Mouse (Mus musculus) Patski (cell line): Measurements from ENCODE around the gene Tifab. TPM values are rescaled to one million over a fixed set of nuclear protein-coding genes. Genes with fewer than 3 reads are reported as not detected.

Source experiments
- ATAC-seq: fragments of 100-300 bp; one replicate; pipeline ENCODE4 v1.8.0; 2021
- CTCF ChIA-PET: fragments of 350-600 bp; sonication (Branson Sonifier 250); formaldehyde crosslinking; loops from one replicate; lab custom pipeline; 2022; ENCODE audit warnings: inconsistent platforms; lab: Charles Lee
- POLR2A ChIA-PET: fragments of 350-600 bp; sonication (Branson Sonifier 250); formaldehyde crosslinking; loops from one replicate; lab custom pipeline; 2022; ENCODE audit warnings: antibody characterized with exemption, inconsistent platforms; lab: Charles Lee
- DNase-seq: peaks from one replicate; pipeline ENCODE4 v3.0.0-alpha.2; 2011; ENCODE audit warnings: low read depth, low spot score
- H3K27me3 ChIP-seq: fragments of 371-371 bp; one replicate; pipeline ENCODE4 v1.5.1; 2021
- CTCF ChIP-seq: fragments of 100-300 bp; IDR thresholded peaks from one replicate; pipeline ENCODE4 v1.5.1; 2021
- in situ Hi-C: fragments of 300-500 bp; cut with MboI; formaldehyde crosslinking; loops from 3 replicates; pipeline ENCODE4 v1.11.1; 2018; ENCODE audit warnings: low pct_unique_long_range_greater_than_20kb, mixed read lengths
- polyA plus RNA-seq: library from polyadenylated mRNA; unstranded; gene quantifications from one replicate; pipeline ENCODE4 v1.2.3, GENCODE M21; 2021

Gene Tifab
- polyA plus RNA-seq = not detected

DNA sequence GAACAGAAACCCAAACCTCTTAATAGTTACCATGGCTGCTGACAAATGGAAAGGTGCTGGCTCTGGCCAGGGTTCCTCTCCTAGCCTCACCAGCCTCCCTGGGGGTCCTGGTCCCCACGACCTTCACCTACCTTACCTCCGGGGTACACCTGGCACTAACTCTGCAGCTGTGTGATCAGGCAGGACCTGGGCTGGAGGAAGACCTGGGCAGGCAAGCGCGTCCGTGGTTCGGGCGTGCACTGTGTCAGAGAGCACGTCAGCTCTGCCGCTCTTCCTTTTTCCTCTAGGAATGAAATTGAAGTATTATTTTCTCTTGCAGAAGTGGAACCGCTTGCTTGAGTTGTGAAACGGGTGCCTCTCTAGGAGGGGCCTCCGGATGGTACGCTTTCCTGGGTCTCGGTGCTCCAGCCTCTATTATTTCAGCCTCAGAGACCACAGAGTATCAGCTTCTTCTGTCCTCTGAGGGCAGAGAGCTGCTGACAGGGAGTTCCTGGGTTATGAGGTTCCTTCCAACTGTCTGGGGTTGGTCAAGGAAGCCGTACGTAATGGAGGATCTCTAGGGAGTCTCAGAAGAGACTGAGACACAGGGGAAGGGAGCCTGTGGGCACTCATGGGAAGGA, at the start of gene Tifab:
Gene Tifab, minus strand, starts transcription at position 470 of the 620 bp plus-strand sequence.
- no peak for TF ChIP-seq CTCF
- in situ Hi-C loops = no loop called here
- ChIA-PET POLR2A (no interaction called here), CTCF (no interaction called here)
- H3K27me3 ChIP-seq = peaks cover 12% of the 10 kb centered on the region
- no peak for DNase-seq
- ATAC-seq = no peak

DNA sequence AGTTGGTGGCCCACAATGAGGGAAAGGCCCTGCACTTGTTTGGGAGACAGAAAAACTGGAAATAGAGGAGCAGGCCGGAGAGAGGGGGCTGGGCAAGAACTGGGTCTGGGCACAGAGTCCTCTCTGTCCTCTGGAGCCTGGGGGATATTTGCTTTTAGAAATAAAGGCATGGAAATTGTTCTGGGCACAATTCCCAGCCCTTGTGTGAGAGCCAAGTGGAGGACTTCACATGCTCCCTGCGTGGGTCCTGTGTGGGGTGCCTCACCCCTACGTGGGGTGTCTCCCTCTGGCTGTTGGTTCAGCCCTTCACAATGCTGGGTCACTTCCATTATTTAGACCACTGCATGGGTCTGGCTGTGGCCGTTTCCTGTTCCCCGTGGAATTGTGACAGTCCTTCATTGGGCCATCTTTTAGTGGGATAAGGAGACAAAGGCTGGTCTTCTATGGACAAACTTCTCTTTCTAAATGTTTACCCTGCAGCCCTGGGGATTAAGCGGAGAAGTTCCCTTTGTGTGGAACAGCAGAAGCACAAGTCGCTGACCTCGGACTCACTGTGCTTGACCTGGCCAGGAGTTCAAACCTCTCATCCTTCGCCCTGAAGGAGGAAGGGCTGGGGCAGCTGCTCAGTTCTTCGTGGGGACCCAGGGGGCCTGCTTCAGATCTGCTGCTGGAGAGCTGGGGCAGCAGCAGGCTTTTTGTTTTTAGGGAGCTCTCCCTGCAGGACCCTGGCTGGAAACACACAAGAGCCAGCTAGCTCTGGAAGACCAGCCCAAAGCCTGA, 47.7 kb upstream of the Tifab start:
- no peak for ATAC-seq
- no peak for TF ChIP-seq CTCF
- in situ Hi-C loops = no loop called here
- peaks cover 23% of the 10 kb centered on the region for H3K27me3 ChIP-seq
- POLR2A ChIA-PET = no interaction called here
- CTCF ChIA-PET = interaction anchor here (2.4 kb wide), 1 partner anchor 29 kb away, joined by 8 read pairs; no protein-coding TSS in a partner anchor
- DNase-seq = no peak

DNA sequence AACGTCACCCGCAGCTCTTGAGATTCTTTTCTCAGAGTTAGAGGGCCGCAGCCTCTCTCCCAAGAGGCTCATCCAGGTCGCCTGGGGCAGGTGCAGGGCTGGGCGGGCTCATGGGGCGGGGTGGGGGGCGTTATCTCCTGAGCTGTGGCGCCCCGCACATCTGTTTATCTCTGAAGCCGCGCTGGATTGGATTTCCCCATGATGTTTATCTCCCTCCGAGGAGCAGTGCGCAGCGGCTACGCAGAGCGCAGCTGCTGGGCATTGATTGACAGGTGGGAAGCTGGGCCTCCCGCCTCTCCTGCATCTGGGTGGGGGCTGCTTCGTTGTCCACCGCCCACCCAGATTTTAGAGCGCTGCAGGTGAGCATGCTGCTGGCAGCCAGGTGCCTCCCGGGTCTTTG, 44.9 kb upstream of the Tifab start:
- in situ Hi-C loops = no loop called here
- CTCF ChIA-PET = no interaction called here
- POLR2A ChIA-PET = no interaction called here
- no peak for TF ChIP-seq CTCF
- ATAC-seq (no peak), DNase-seq (no peak)
- H3K27me3 ChIP-seq = peaks cover 24% of the 10 kb centered on the region

DNA sequence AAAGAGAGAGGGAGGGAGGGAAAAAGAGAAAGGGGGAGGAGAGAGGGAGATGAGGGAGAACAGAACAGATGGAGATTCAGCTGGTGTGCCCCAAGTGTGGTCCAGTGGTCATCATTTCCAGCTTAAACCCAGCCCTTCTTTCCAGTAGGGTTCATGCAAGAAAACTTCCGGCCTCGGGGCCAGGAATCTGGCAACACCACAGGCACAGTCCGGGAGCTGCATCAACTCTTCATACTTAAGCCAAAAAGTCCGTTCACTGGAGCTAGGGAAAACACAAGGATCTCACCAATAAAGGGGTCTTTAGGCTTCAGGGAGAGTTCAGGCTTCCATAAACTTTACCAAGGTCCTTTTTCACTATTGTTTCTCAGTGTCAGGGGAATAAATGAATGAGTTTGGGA, 44.2 kb upstream of the Tifab start:
- ATAC-seq (no peak), DNase-seq (no peak)
- in situ Hi-C loops = no loop called here
- H3K27me3 ChIP-seq = peaks cover 21% of the 10 kb centered on the region
- ChIA-PET CTCF (interaction anchor here (0.9 to 1.5 kb wide), 2 partner anchors 12 to 25 kb away, joined by 3 to 4 read pairs; no protein-coding TSS in a partner anchor), POLR2A (no interaction called here)
- no peak for TF ChIP-seq CTCF

DNA sequence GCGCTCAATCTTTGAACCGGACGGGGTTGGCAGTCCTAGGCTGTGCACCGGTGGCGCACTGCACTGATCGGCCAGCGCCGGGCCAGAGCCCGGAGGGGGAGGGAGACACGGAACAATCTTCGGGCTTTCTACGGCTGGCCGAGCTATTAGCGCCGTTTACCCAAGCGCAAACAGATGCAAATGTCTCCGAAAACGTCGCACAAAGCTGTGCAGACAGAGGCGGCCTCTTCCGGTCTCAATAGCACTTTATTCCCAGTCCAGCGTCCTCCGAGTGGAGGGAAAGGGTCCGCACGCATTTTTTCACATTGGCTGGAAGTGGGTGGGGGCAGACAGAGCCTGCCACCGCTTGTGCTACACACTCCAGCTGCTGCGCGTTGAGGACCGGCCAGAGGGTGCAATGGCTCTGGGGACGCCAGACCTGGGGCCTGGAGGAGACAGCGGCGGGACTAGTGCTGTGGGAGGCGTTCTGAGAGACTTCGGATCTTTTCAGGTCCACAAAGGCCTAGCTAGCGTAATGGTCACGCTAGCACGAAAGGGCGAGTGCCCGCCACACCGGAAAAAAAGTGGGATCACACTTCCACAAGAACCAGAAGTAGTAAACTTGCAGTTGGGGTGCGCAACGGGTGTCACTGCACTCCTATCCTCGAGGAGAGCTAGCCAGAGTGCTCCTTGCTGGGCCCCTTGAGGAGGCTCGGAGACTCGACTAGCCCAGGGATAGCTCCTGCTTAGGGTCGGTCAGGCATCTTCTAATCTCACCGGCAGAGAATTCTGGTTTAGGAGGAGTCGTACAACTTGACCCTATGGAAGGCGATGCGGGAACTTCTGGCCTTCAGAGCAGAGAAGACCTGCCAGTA, 43.5 kb upstream of the Tifab start:
- peaks cover 21% of the 10 kb centered on the region for H3K27me3 ChIP-seq
- POLR2A ChIA-PET = no interaction called here
- in situ Hi-C loops = no loop called here
- ATAC-seq = no peak
- CTCF ChIA-PET = interaction anchor here (0.9 to 1.5 kb wide), 2 partner anchors 11 to 24 kb away, joined by 3 to 4 read pairs; no protein-coding TSS in a partner anchor
- no peak for DNase-seq
- no peak for TF ChIP-seq CTCF

DNA sequence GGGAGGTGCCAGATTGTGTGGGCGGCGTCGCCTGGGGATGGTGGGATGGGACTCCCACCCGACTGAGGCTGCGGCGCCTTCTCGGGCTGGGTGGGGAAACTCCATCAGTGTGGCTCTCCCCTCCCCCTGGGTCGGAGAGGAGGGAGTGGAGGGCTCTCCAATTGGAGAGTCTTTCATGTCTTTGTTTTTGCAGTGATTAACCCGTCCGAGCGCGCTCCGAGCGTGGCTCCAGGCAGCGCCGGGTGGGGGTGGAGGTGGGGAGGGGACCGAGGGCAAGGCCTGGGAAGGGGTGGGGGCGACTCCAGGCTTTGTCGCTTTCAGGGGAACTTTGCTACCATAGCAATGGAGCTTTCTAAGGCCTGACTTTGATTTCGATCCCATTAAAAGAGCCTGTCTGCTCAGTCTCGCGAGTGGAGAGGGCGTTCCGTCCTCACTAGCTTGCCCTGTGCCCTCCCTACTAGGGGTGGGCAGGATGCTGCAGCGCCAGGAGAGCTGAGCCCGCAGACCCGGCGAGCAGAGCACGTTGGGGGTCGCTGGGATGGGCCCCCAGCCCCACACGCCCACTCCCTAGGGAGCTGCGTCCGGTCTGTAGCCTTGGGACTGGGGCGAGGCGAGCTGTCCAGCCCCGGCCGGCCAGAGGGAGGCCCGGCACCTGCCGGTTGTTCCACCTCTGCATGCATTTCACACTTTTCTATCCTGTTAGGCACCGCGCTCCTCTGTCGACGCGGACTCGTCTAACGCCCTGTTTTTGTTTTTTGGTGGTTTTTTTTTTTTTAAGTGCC, 42.6 kb upstream of the Tifab start:
- ChIA-PET CTCF (interaction anchor here (1.5 kb wide), 1 partner anchor 11 kb away, joined by 4 read pairs; no protein-coding TSS in a partner anchor), POLR2A (no interaction called here)
- TF ChIP-seq CTCF = no peak
- H3K27me3 ChIP-seq = peaks cover 24% of the 10 kb centered on the region
- ATAC-seq (no peak), DNase-seq (no peak)
- in situ Hi-C loops = no loop called here

DNA sequence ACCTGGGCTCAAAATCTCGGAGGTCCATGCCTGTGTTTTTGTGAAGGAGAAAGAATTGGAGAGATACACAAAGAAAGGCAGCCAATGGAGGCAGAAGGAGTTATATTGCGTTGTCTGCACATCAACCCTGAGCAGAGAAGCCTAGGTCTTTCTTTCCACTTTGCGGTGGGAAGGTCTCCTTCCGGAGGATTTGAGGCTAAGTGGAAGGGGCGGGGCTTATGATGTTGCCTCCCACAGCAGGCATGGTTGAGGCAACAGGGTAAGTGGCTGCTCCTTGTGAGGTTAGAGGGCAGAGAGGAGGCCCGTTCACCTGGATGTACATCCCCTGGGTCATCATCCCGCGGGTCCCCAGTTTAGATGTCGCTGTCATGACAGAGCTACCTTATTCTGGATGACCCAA, 40.6 kb upstream of the Tifab start:
- TF ChIP-seq CTCF = no peak
- CTCF ChIA-PET = no interaction called here
- DNase-seq (no peak), ATAC-seq (no peak)
- peaks cover 19% of the 10 kb centered on the region for H3K27me3 ChIP-seq
- POLR2A ChIA-PET = no interaction called here
- in situ Hi-C loops = no loop called here

DNA sequence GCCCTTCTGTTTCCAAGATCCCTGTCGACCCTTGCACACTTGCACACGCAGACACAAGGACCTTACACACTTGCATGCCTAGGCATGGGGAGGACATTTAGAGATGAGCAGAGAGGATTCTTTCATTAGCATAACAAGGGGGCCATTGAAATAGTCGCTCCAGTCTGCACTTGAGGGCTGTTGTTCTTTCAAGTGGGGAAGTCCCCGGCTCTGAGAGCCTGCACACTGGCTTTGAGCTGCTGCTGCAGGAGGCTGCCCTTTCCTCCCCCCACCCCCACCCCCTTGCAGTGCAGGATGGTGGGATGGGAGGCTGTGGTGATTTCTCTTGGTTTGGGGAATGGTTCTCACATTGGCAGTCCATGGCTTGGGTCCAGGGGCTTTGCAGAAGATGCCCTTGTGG, 37.4 kb upstream of the Tifab start:
- in situ Hi-C loops = no loop called here
- no peak for TF ChIP-seq CTCF
- CTCF ChIA-PET = no interaction called here
- POLR2A ChIA-PET = no interaction called here
- DNase-seq = no peak
- peaks cover 12% of the 10 kb centered on the region for H3K27me3 ChIP-seq
- ATAC-seq = no peak

DNA sequence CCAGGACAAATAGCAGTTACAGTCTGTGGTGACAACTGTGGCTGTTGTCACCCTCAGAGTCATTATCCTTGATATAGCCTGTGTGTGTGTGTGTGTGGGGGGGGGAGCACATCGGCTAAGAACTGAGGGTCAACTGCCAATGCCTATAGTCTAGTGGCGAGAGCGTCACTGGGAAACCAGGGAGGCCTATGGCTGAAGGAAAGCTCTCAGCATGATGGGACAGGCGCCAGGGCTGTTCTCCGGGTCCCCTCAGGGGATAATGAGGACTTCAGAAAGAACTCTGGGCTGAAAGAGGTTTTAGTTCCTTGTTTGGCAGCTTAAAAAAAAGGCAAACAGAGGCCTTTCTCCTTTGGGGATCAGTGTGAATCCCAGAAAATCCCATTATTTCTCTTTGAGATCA, 35.9 kb upstream of the Tifab start:
- ATAC-seq (no peak), DNase-seq (no peak)
- no peak for TF ChIP-seq CTCF
- in situ Hi-C loops = no loop called here
- CTCF ChIA-PET = interaction anchor here (1.1 to 1.4 kb wide), 2 partner anchors 15 to 17 kb away, joined by 3 to 4 read pairs; no protein-coding TSS in a partner anchor
- peaks cover 12% of the 10 kb centered on the region for H3K27me3 ChIP-seq
- POLR2A ChIA-PET = no interaction called here

DNA sequence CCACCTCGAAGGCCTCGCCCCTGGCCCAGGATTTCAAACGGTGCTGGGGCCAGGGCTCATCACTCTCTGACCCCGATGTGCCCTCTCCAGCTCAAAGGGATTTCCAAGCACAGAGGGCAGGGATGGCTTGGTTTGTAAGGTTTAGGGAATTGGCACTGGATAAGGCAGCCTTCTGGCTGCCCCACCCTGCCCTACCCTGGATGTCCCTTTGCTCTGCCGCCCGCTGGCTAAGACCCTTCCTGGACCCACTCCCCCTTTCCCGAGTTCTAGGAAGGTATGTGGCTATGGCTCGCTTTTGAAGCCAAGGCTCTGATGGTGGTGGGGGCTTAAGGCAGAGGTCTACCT, 30.4 kb upstream of the Tifab start:
- in situ Hi-C loops = no loop called here
- POLR2A ChIA-PET = no interaction called here
- no peak for DNase-seq
- ATAC-seq = no peak
- H3K27me3 ChIP-seq = peaks cover 6% of the 10 kb centered on the region
- TF ChIP-seq CTCF = no peak
- CTCF ChIA-PET = interaction anchor here (2.0 kb wide), 1 partner anchor 11 kb away, joined by 8 read pairs; no protein-coding TSS in a partner anchor
